Mouse (Mus musculus) lung, embryonic 14.5 days (tissue): ENCODE measurements at regions not wholly inside any gene's neighbourhood (a gene's known extent, or its start where the extent isn't known, plus 50 kb on each side); places are given as distances from the start of the nearest gene placed in this dataset.
A peak's percentile ranks its signal among the peaks of the same experiment; 100 is the strongest.

Experiments used
- ATAC-seq: fragments of 200-750 bp; cut with Nextera tagmentation; 2 replicates; pipeline ENCODE4 v1.8.0; 2017; ENCODE audit warnings: mild to moderate bottlenecking, moderate TSS enrichment, moderate library complexity; ENCODE audit not compliant: insufficient read depth
- DNase-seq: peaks from one replicate; pipeline ENCODE4 v3.0.0-alpha.2; 2015
- H3K27ac ChIP-seq: fragments of 300-500 bp; sonication (generic); 2 replicates; pipeline ENCODE4 v1.5.1; 2014; ENCODE audit warnings: low read depth, mild to moderate bottlenecking, moderate library complexity
- H3K27me3 ChIP-seq: fragments of 300-500 bp; sonication (generic); 2 replicates; pipeline ENCODE4 v1.6.1; 2014; ENCODE audit warnings: low read length, control low read depth; ENCODE audit not compliant: insufficient read depth
- H3K36me3 ChIP-seq: fragments of 300-500 bp; sonication (generic); 2 replicates; pipeline ENCODE4 v1.6.1; 2014; ENCODE audit warnings: control low read depth; ENCODE audit not compliant: insufficient read depth
- H3K4me1 ChIP-seq: fragments of 300-500 bp; sonication (generic); 2 replicates; pipeline ENCODE4 v1.6.1; 2014; ENCODE audit warnings: antibody characterized with exemption, control low read depth; ENCODE audit not compliant: insufficient read depth
- H3K4me2 ChIP-seq: fragments of 300-500 bp; sonication (generic); 2 replicates; pipeline ENCODE4 v1.6.1; 2014; ENCODE audit warnings: mild to moderate bottlenecking
- H3K4me3 ChIP-seq: fragments of 300-500 bp; sonication (generic); 2 replicates; pipeline ENCODE4 v1.5.1; 2014; ENCODE audit warnings: low read depth, low read length
- H3K9ac ChIP-seq: fragments of 300-500 bp; sonication (generic); 2 replicates; pipeline ENCODE4 v1.6.1; 2014
- H3K9me3 ChIP-seq: fragments of 300-500 bp; sonication (generic); 2 replicates; pipeline ENCODE4 v1.6.1; 2016; ENCODE audit warnings: low read depth, low read length, control low read depth
- CTCF ChIP-seq: IDR thresholded peaks from 2 replicates; pipeline ENCODE4 v1.5.1; 2016; ENCODE audit warnings: antibody characterized with exemption, low read depth
- WGBS: fragments of 180-500 bp; shearing (Covaris S2); extraction: QIAGEN DNeasy Blood & Tissue Kit; methylation state at CpG from one replicate; pipeline ENCODE4 v1.1.7; 2014; 5-methylcytosine and 5-hydroxymethylcytosine counted together

DNA sequence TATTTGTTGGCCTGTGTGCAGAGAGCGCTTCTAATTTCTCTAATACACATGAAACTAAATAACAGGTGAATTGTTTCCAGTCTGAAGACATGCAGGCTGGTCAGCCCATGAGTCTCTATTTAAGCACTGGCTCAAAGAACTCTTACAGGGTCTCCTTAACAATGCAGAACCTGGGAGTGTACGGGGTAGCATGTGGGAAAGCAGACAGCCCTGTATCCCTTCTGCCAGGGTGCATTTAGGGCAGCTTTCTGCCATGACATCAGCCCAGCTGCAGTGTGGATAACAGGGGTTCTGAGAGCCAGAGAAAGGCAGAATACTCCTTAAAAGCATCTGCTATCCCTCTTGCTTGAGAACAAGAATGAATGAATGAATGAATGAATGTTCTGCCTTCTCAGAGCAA, 164.7 kb downstream of the Grb14 start:
- Histone ChIP-seq H3K27ac (no peak overlapping the region), H3K4me3 (no peak overlapping the region), H3K9me3 (no peaks in the 10 kb centered on the region), H3K9ac (no peak overlapping the region), H3K27me3 (no peaks in the 10 kb centered on the region), H3K4me2 (no peak overlapping the region), H3K36me3 (no peaks in the 10 kb centered on the region), H3K4me1 (no peaks in the 10 kb centered on the region)
- DNase-seq = no peak
- WGBS = 84% methylated on average over 2 of the region's 2 CpGs
- TF ChIP-seq CTCF = no peak
- no peak for ATAC-seq

GRCm38 (mm10) chr2:64853918-64854317, 170.9 kb downstream of the Grb14 start:
- no peak overlapping the region for H3K4me3 ChIP-seq
- DNase-seq = peak; percentile 96
- H3K9me3 ChIP-seq = no peaks in the 10 kb centered on the region
- no peaks in the 10 kb centered on the region for H3K27me3 ChIP-seq
- no peaks in the 10 kb centered on the region for H3K4me1 ChIP-seq
- TF ChIP-seq CTCF = peak; percentile 86
- 13% methylated on average over 7 of the region's 7 CpGs for WGBS
- no peak overlapping the region for H3K9ac ChIP-seq
- no peaks in the 10 kb centered on the region for H3K36me3 ChIP-seq
- ATAC-seq = no peak
- H3K4me2 ChIP-seq = no peak overlapping the region
- H3K27ac ChIP-seq = no peak overlapping the region

GRCm38 (mm10) chr2:64852913-64853312, 171.9 kb downstream of the Grb14 start:
- TF ChIP-seq CTCF = no peak
- Histone ChIP-seq H3K9me3 (no peaks in the 10 kb centered on the region), H3K4me3 (no peak overlapping the region), H3K4me1 (no peaks in the 10 kb centered on the region), H3K27me3 (no peaks in the 10 kb centered on the region), H3K27ac (no peak overlapping the region), H3K36me3 (no peaks in the 10 kb centered on the region), H3K4me2 (no peak overlapping the region), H3K9ac (no peak overlapping the region)
- ATAC-seq (no peak), DNase-seq (no peak)
- WGBS = 48% methylated on average over 5 of the region's 5 CpGs

- Histone ChIP-seq H3K4me1 (no peaks in the 10 kb centered on the region), H3K36me3 (no peaks in the 10 kb centered on the region), H3K4me3 (no peak overlapping the region), H3K9me3 (no peaks in the 10 kb centered on the region), H3K27ac (no peak overlapping the region), H3K27me3 (no peaks in the 10 kb centered on the region), H3K4me2 (no peak overlapping the region), H3K9ac (no peak overlapping the region)
- 62% methylated on average over 4 of the region's 4 CpGs for WGBS
- TF ChIP-seq CTCF = no peak
- ATAC-seq (no peak), DNase-seq (no peak)
Observed at GRCm38 (mm10) chr2:64851096-64851495, 173.7 kb downstream of the Grb14 start.

DNA sequence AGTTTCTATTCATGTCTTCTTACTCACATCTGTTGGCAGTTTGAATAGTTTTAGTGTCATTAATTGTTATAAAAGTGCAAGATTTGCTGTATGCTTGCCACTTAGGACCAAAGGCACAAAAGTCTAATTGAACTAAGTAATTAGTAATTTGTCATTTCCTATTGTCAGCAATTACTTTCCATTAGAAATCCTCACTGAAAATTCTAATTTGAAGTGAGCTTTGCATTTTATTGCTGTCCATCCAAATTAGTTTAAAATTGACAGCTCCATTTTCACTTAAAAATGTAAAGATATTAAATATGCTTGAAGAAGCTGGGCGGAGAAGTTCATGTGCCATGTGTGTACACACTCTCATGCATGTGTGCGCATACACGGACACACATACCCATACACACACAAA, 174.1 kb downstream of the Grb14 start:
- Histone ChIP-seq H3K36me3 (no peaks in the 10 kb centered on the region), H3K4me3 (no peak overlapping the region), H3K27ac (no peak overlapping the region), H3K27me3 (no peaks in the 10 kb centered on the region), H3K4me1 (no peaks in the 10 kb centered on the region), H3K9ac (no peak overlapping the region), H3K9me3 (no peaks in the 10 kb centered on the region), H3K4me2 (no peak overlapping the region)
- TF ChIP-seq CTCF = no peak
- ATAC-seq = no peak
- no peak for DNase-seq
- 92% methylated on average over 3 of the region's 3 CpGs for WGBS

GRCm38 (mm10) chr2:64824494-64824893, 200.3 kb downstream of the Grb14 start:
- DNase-seq (no peak), ATAC-seq (no peak)
- 80% methylated on average over 9 of the region's 9 CpGs for WGBS
- H3K27ac ChIP-seq = no peak overlapping the region
- H3K36me3 ChIP-seq = no peaks in the 10 kb centered on the region
- no peak overlapping the region for H3K4me3 ChIP-seq
- H3K9ac ChIP-seq = no peak overlapping the region
- no peak overlapping the region for H3K4me2 ChIP-seq
- peaks cover 2% of the 10 kb centered on the region; the same call in 1 of the 2 replicates for H3K27me3 ChIP-seq
- H3K4me1 ChIP-seq = no peaks in the 10 kb centered on the region
- no peaks in the 10 kb centered on the region for H3K9me3 ChIP-seq
- peak; percentile 29 for TF ChIP-seq CTCF

DNA sequence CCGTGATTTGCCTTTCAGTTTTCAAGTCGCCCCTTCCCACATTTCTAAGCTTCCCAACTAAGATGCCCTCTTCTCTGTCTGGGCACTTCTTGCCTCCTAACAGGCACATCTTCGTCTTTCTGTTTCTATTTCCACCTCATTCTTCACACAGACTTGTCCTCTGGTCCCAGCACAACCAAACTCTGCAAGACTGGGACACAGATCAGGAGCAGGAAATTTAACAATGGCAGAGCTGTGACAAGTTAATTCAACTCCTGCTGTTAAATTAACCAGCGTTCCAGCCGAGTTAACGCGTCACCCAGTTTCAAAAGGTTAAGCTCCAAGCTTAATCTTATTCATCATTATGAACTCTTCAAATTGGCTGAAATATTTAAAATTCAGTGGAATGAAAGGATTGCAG, 200.9 kb downstream of the Grb14 start:
- WGBS = 67% methylated on average over 7 of the region's 7 CpGs
- no peak for ATAC-seq
- no peak overlapping the region for H3K4me2 ChIP-seq
- H3K9ac ChIP-seq = no peak overlapping the region
- no peak for DNase-seq
- no peak for TF ChIP-seq CTCF
- no peaks in the 10 kb centered on the region for H3K9me3 ChIP-seq
- no peak overlapping the region for H3K4me3 ChIP-seq
- no peaks in the 10 kb centered on the region for H3K36me3 ChIP-seq
- H3K27ac ChIP-seq = no peak overlapping the region
- peaks cover 2% of the 10 kb centered on the region; the same call in 1 of the 2 replicates for H3K27me3 ChIP-seq
- no peaks in the 10 kb centered on the region for H3K4me1 ChIP-seq

- Histone ChIP-seq H3K9ac (no peak overlapping the region), H3K27ac (no peak overlapping the region), H3K4me1 (no peaks in the 10 kb centered on the region), H3K9me3 (no peaks in the 10 kb centered on the region), H3K4me3 (no peak overlapping the region), H3K4me2 (no peak overlapping the region), H3K36me3 (no peaks in the 10 kb centered on the region), H3K27me3 (peaks cover 2% of the 10 kb centered on the region; the same call in 1 of the 2 replicates)
- 52% methylated on average over 6 of the region's 6 CpGs for WGBS
- ATAC-seq = no peak
- no peak for DNase-seq
- TF ChIP-seq CTCF = no peak
Observed at GRCm38 (mm10) chr2:64823074-64823473, 201.7 kb downstream of the Grb14 start.
